In genomic region chr19:35639945-35640344, GRCm38 (mm10) we compare ENCODE assay signal across 17 mouse cellular contexts.
"Had no signal": no experiment of that assay in that cellular context is flagged by ENCODE, and none has a peak within 500 bp of the region (broad histone marks: within the 10 kb centered on the region; RNA-seq: fewer than 3 reads in every experiment).

No protein-coding gene starts in this region.

- H3K27ac ChIP-seq: limb, embryonic 10.5 days; limb, embryonic 13.5 days; liver, embryonic 13.5 days; lung, embryonic 15.5 days; midbrain, embryonic 10.5 days; midbrain, embryonic 13.5 days; stomach, postnatal 0 days had no signal

- H3K4me1 ChIP-seq: limb, embryonic 10.5 days; limb, embryonic 13.5 days; liver, embryonic 13.5 days; lung, embryonic 15.5 days; midbrain, embryonic 10.5 days; midbrain, embryonic 13.5 days had no signal

- H3K36me3 ChIP-seq: limb, embryonic 10.5 days; limb, embryonic 13.5 days; liver, embryonic 13.5 days; lung, embryonic 15.5 days; midbrain, embryonic 10.5 days; midbrain, embryonic 13.5 days had no signal

- ATAC-seq: midbrain, embryonic 13.5 days; midbrain, embryonic 16.5 days had no signal

- H3K4me2 ChIP-seq: limb, embryonic 13.5 days; liver, embryonic 13.5 days; lung, embryonic 15.5 days; midbrain, embryonic 13.5 days had no signal

- H3K27me3 ChIP-seq: limb, embryonic 13.5 days; liver, embryonic 13.5 days; lung, embryonic 15.5 days; megakaryocyte, embryonic 14.5 days; midbrain, embryonic 13.5 days had no signal

- H3K9me3 ChIP-seq: limb, embryonic 10.5 days; limb, embryonic 13.5 days; liver, embryonic 13.5 days; lung, embryonic 15.5 days; megakaryocyte, embryonic 14.5 days; midbrain, embryonic 10.5 days; midbrain, embryonic 13.5 days had no signal

- H3K9ac ChIP-seq: limb, embryonic 13.5 days; liver, embryonic 13.5 days; lung, embryonic 15.5 days; midbrain, embryonic 13.5 days had no signal

- H3K4me3 ChIP-seq: limb, embryonic 10.5 days; limb, embryonic 13.5 days; liver, embryonic 13.5 days; lung, embryonic 15.5 days; megakaryocyte, embryonic 14.5 days; midbrain, embryonic 10.5 days; midbrain, embryonic 13.5 days had no signal

- DNase-seq: kidney, adult 9 months; kidney, postnatal 14 days; kidney, postnatal 4 days; liver; liver, embryonic 13.5 days; lung, postnatal 10 days; lung, postnatal 36 days; thymus, adult 2 months; thymus, postnatal 14 days had no signal
